Mouse (Mus musculus): Measurements from ENCODE around the gene Ednra. TPM values are rescaled to one million over a fixed set of nuclear protein-coding genes. Genes with fewer than 3 reads are reported as not detected.

Ednra gene
- polyA plus RNA-seq, 1 experiment from 2014 or later, result 6.4 TPM

DNA sequence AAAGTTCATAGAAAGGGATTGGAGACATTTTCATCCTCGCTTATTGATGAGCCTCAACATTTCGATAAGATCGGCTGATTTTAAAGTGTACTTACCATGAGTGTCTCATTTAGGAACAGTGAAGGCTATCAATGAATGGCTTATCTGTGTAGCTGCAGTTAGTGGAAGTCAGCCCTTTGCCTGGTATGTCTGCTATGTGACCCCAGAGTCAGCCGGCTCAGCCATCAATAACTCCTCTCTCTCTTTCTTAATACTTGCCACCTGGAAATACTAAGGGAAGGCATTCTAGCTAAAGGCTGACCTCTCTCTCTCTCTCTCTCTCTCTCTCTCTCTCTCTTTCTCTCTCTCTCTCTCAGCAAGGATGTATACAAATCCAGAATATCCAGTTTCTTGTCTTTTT, 52.2 kb downstream of the Ednra start:
- H3K27me3 ChIP-seq (replicated peaks), result no peaks in the 10 kb centered on the region
- 87% methylated on average over 4 of the region's 4 CpGs for WGBS
- H3K4me1 ChIP-seq, result no peaks in the 10 kb centered on the region
- H3K36me3 ChIP-seq (replicated peaks), result no peaks in the 10 kb centered on the region
- no peak overlapping the region for H3K27ac ChIP-seq
- no peak for ATAC-seq (replicated peaks)
- H3K4me2 ChIP-seq, result no peak overlapping the region
- no peaks in the 10 kb centered on the region for H3K9me3 ChIP-seq
- H3K4me3 ChIP-seq, result no peak overlapping the region
- H3K9ac ChIP-seq, result no peak overlapping the region

DNA sequence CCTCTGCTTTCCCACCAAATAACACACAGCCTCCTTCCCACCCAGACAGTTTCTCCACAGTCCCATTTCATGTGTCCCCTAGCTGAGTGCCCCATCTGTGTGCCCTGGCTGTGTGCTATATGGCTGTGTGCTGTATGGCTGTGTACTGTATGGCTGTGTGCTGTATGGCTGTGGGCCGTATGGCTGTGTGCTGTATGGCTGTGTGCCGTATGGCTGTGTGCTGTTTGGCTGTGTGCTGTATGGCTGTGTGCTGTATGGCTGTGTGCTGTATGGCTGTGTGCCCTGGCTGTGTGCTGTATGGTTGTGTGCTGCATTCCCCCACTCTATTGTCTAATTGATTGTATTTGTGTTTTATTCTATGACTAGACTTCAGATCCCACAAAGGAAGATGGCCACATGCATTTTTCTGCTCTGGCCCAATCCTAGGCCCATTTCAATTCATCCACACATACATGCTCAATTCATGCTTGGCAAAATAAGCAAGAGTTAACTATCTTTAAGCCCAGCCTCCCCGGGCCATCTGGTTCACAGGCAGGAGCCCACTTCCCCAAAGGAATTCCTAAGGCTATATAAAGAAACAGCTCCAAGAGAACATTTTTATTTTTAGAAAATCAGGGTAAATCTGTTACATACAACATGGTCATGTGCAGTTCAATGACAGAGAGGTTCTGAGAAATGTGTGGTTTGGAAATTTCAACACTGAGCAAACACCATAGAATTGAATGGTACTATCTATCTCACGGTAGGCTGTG, 53.5 kb downstream of the Ednra start:
- no peak overlapping the region for H3K4me2 ChIP-seq
- no peaks in the 10 kb centered on the region for H3K9me3 ChIP-seq
- H3K27ac ChIP-seq, result no peak overlapping the region
- no peak overlapping the region for H3K9ac ChIP-seq
- no peak for ATAC-seq (replicated peaks)
- H3K36me3 ChIP-seq (replicated peaks), result no peaks in the 10 kb centered on the region
- no peak overlapping the region for H3K4me3 ChIP-seq
- H3K27me3 ChIP-seq (replicated peaks), result no peaks in the 10 kb centered on the region
- 86% methylated on average over 4 of the region's 4 CpGs for WGBS
- no peaks in the 10 kb centered on the region for H3K4me1 ChIP-seq

DNA sequence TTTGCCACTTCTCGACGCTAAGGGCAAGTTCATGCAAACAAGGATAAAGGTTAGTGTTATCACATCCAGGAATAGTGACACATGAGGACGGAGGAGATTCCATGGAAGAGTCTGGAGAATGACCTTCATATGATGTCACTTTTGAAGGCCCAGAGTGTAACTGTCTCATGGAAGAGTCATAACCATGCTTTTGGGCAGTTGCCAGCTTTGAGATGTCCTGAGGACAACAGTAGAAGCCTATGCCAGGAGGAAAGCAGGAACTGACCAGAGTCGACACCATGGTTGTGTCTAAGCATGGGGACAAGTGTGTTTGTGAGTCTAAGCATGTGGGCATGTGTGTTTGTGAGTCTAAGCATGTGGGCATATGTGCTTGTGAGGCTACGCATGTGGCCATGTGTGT, 56.3 kb downstream of the Ednra start:
- Histone ChIP-seq H3K9me3 (no peaks in the 10 kb centered on the region), H3K27me3 (replicated peaks) (no peaks in the 10 kb centered on the region), H3K9ac (no peak overlapping the region), H3K27ac (no peak overlapping the region), H3K4me1 (no peaks in the 10 kb centered on the region), H3K4me3 (no peak overlapping the region), H3K4me2 (no peak overlapping the region), H3K36me3 (replicated peaks) (no peaks in the 10 kb centered on the region)
- no peak for ATAC-seq (replicated peaks)
- WGBS, result 93% methylated on average over 5 of the region's 5 CpGs

DNA sequence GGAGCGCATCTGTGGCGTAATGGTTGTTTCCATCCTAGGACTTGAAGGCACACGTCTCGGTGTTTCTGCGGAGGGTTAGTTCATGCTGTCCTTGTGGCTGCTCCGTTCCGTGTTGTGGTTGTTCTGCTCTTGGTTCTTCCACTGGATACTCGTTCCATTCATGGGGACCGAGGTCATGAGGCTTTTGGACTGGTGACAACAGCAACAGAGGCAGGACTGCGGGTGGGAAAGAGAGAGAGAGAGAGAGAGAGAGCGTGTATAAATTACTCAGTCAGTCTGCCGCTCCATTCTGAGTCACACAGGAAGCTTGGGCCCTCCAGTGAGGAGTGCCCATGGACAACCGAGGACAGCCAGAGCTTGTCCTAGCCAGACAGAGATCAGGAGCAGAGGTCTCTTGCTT, 59.4 kb downstream of the Ednra start:
- no peak overlapping the region for H3K4me2 ChIP-seq
- no peaks in the 10 kb centered on the region for H3K36me3 ChIP-seq (replicated peaks)
- no peak overlapping the region for H3K9ac ChIP-seq
- H3K27ac ChIP-seq, result no peak overlapping the region
- whole genome bisulfite sequencing, result 96% methylated on average over 13 of the region's 13 CpGs
- H3K4me3 ChIP-seq, result no peak overlapping the region
- H3K27me3 ChIP-seq (replicated peaks), result no peaks in the 10 kb centered on the region
- no peaks in the 10 kb centered on the region for H3K9me3 ChIP-seq
- ATAC-seq (replicated peaks), result no peak
- no peaks in the 10 kb centered on the region for H3K4me1 ChIP-seq

DNA sequence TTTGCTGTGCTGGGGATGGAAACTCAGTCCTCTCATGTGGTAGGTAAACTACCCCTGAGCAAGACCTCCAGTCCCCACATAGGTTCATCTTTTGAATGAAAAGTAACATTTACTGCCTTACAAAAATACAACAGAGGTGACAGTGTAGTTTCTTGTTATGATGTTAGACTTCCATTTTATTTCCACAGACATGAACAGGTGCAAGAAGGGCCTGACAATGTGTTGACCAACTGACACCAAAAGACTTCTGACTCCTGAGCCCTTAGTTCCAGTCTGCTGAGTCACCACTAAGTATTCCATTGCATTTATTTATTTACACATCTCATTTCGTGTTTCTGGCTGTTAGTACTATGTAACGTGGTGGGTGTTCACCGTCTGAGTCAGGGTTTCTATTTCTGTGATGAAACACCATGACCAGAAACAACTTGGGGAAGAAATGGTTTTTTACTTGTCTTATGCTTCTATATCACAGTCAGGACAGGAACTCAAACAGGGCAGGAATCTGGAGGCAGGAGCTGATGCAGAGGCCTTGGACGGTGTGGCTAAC, 64.7 kb downstream of the Ednra start:
- no peaks in the 10 kb centered on the region for H3K4me1 ChIP-seq
- no peak for ATAC-seq (replicated peaks)
- no peaks in the 10 kb centered on the region for H3K36me3 ChIP-seq (replicated peaks)
- H3K9ac ChIP-seq, result no peak overlapping the region
- H3K27me3 ChIP-seq (replicated peaks), result no peaks in the 10 kb centered on the region
- H3K9me3 ChIP-seq, result no peaks in the 10 kb centered on the region
- no peak overlapping the region for H3K4me2 ChIP-seq
- H3K27ac ChIP-seq, result no peak overlapping the region
- H3K4me3 ChIP-seq, result no peak overlapping the region
- 83% methylated on average over 4 of the region's 4 CpGs for WGBS

DNA sequence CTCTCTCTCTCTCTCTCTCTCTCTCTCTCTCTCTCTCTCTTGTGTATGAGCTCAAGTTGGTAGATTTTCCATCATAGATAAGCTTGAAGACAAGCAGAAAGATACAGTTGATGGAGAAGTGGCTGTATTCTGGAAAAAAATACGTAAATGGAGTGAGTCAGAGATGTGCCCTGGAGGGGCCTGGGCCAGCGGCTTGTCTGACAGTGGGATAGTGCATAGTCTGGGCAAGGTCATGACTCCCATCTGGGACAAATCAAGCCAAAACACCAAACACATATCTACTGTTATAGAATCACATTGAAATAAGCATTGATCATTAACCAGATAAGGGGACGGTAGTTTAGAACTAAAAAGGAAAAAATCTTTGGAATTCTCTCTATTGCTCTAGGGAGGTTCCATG, 65.9 kb downstream of the Ednra start:
- Histone ChIP-seq H3K4me3 (no peak overlapping the region), H3K9ac (no peak overlapping the region), H3K4me2 (no peak overlapping the region), H3K27me3 (replicated peaks) (no peaks in the 10 kb centered on the region), H3K27ac (no peak overlapping the region), H3K36me3 (replicated peaks) (no peaks in the 10 kb centered on the region), H3K9me3 (no peaks in the 10 kb centered on the region), H3K4me1 (no peaks in the 10 kb centered on the region)
- WGBS, result 86% methylated on average over 3 of the region's 3 CpGs
- ATAC-seq (replicated peaks), result no peak

DNA sequence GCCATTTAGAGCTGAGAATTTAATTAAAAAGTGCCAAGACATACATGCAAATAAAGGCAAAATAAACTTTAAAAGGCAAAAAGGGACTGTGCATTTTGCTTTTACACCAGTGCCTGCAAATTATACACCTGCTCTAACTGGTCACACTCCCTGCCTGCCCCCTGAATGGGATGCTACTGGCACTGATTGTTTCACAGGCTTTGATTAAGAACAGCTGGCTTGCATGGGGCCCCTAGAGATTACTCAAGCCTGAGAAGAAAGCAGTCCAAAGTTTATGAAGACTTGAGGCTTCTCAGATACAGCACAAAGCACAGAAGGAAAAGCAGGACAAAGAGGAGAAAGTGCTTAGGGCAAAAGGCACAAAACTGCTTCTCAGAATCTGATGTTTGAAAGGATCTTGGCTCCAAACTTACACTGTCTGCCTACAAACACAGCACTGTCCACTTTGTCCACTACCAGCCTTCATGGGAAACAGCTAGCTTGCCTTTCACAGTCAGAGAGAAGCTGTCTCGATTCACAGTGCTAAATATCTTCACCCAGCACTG, 73.5 kb downstream of the Ednra start:
- no peak for ATAC-seq (replicated peaks)
- Histone ChIP-seq H3K4me2 (no peak overlapping the region), H3K4me3 (no peak overlapping the region), H3K27me3 (replicated peaks) (no peaks in the 10 kb centered on the region), H3K4me1 (no peaks in the 10 kb centered on the region), H3K9me3 (no peaks in the 10 kb centered on the region), H3K36me3 (replicated peaks) (no peaks in the 10 kb centered on the region), H3K27ac (no peak overlapping the region), H3K9ac (no peak overlapping the region)
- 53% methylated on average over 1 of the region's 1 CpGs for WGBS

DNA sequence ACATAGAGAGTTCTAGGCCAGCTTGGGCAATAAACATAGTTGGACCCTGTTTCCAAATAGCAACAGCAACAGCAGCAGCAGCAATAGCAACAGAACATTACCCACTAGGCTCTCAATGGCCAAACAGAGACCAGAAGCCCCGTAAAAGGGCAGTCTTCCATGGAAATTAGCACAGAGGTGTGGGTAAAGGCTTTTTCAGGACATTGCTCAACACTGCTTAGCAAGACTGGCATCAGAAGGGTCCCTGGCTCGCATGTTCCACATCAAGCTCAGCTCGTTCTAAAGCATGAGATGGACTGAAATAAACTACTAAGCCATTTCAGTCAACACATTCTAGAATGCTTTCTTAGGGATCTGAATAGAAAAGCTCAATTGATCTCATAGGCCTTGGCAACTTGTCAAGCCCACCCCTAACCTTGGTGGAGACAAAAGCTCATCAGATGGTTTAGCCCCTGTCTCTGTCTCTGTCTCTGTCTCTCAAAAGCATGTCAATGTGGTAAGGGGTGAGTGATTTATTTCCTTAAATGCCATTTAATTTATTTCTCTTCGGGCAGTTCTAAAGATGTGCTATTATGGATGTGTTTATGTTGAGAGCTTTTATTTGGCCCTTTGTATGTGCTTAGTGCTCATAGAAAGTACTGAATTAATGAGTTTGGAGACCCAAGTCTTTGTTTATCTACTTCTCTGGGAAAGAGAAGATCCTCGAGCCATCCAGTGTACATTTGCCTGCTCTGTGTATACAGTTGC, 84.0 kb downstream of the Ednra start:
- no peak overlapping the region for H3K27ac ChIP-seq
- no peak overlapping the region for H3K4me2 ChIP-seq
- no peak overlapping the region for H3K9ac ChIP-seq
- no peak for ATAC-seq (replicated peaks)
- H3K9me3 ChIP-seq, result no peaks in the 10 kb centered on the region
- WGBS, result 64% methylated on average over 5 of the region's 5 CpGs
- no peak overlapping the region for H3K4me3 ChIP-seq
- no peaks in the 10 kb centered on the region for H3K27me3 ChIP-seq (replicated peaks)
- no peaks in the 10 kb centered on the region for H3K4me1 ChIP-seq
- no peaks in the 10 kb centered on the region for H3K36me3 ChIP-seq (replicated peaks)

DNA sequence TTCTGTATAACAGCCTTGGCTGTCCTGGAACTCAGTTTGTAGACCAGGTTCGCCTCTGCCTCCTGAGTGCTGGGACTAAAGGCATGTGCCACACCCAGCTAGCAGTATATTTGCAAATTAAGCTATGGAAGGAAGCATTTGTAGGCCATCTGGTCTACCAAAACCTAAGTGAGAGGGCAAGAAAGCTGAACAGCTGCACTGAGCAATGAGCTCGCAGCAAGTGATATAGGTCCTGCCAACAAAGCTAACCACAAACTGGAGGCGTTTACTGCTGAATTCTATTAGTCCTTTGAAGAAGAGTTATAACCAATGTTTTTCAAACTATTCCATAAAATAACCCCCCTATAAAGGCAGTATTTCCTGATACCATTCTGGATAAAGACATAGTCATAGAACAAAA, 86.7 kb downstream of the Ednra start:
- H3K36me3 ChIP-seq (replicated peaks), result no peaks in the 10 kb centered on the region
- H3K4me1 ChIP-seq, result no peaks in the 10 kb centered on the region
- no peak for ATAC-seq (replicated peaks)
- no peak overlapping the region for H3K9ac ChIP-seq
- 93% methylated on average over 3 of the region's 3 CpGs for WGBS
- no peak overlapping the region for H3K27ac ChIP-seq
- no peak overlapping the region for H3K4me3 ChIP-seq
- no peaks in the 10 kb centered on the region for H3K27me3 ChIP-seq (replicated peaks)
- H3K4me2 ChIP-seq, result no peak overlapping the region
- H3K9me3 ChIP-seq, result no peaks in the 10 kb centered on the region

DNA sequence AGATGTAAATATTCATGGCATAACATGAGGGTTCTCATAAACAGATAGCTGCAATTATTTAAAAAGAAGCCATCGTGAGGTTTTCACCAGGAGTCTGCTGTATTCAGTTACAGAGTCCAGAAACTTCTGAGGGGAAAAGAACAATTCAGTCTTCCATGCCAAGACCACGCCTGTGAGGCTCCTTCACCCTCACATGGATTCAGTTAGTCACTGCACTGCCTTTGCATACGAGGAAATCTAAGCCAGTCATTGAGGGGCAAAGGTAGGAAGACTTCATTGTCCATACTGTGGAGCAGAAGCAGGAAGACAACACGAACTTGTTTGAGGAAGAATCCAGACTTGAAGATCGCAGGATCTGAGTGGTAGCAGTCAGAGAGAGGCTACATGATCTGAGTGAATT, 90.2 kb downstream of the Ednra start:
- WGBS, result 82% methylated on average over 5 of the region's 5 CpGs
- H3K4me1 ChIP-seq, result 0 out of 2 replicates have a peak, but pooled peaks cover 3% of the 10 kb centered on the region
- no peak overlapping the region for H3K27ac ChIP-seq
- H3K36me3 ChIP-seq (replicated peaks), result no peaks in the 10 kb centered on the region
- no peak for ATAC-seq (replicated peaks)
- no peaks in the 10 kb centered on the region for H3K27me3 ChIP-seq (replicated peaks)
- no peak overlapping the region for H3K4me3 ChIP-seq
- H3K4me2 ChIP-seq, result no peak overlapping the region
- no peak overlapping the region for H3K9ac ChIP-seq
- H3K9me3 ChIP-seq, result no peaks in the 10 kb centered on the region

DNA sequence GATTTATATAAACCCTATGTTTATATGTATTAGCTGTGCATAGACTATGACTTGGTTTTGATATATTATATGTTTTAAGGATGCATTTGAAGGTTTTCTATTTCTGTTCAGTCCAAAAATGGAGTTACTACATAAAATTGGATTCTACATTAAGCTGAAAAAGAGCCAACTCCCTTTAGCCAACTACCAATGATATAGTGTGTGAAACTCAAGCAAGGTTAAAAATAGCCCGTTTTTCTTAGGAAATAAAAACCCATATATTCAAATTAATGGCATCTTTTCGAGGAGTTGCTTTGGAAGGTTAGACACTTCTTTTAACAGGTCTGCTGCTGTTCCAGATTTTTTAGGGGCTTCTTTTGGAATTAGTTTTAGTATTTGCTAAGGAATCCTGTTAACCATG, 91.1 kb downstream of the Ednra start:
- Histone ChIP-seq H3K4me1 (0 out of 2 replicates have a peak, but pooled peaks cover 3% of the 10 kb centered on the region), H3K27me3 (replicated peaks) (no peaks in the 10 kb centered on the region), H3K4me3 (no peak overlapping the region), H3K9me3 (no peaks in the 10 kb centered on the region), H3K4me2 (no peak overlapping the region), H3K9ac (no peak overlapping the region), H3K36me3 (replicated peaks) (no peaks in the 10 kb centered on the region), H3K27ac (no peak overlapping the region)
- WGBS, result 92% methylated on average over 2 of the region's 2 CpGs
- ATAC-seq (replicated peaks), result no peak

DNA sequence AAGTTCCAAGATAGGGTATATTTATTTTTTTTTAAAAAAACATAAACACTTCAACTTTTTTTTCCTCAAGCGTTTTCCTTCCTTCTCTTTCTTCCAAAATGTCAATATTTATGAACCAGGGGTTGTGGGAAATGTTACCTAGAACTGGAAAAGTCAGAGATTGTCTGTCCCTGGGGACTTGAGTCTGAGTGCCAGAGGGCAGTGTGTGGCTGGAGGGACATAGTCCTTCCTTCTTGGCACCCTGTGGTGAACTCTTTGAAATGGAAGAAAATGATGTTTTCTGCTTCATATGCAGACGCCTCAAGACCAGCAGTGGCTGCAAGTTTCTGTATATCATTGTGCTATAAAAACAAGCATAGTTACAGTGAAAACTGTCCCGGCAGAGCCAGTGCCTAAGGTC, 93.6 kb downstream of the Ednra start:
- Histone ChIP-seq H3K27me3 (replicated peaks) (no peaks in the 10 kb centered on the region), H3K4me3 (no peak overlapping the region), H3K27ac (no peak overlapping the region), H3K4me1 (0 out of 2 replicates have a peak, but pooled peaks cover 3% of the 10 kb centered on the region), H3K9ac (no peak overlapping the region), H3K4me2 (no peak overlapping the region), H3K9me3 (no peaks in the 10 kb centered on the region), H3K36me3 (replicated peaks) (no peaks in the 10 kb centered on the region)
- peak; percentile 26; the same call in 1 of the 2 replicates for ATAC-seq (replicated peaks)
- WGBS, result 49% methylated on average over 3 of the region's 3 CpGs

Measured in midbrain, embryonic 15.5 days (tissue).